Mouse (Mus musculus): ENCODE results near the gene Bcl11a. TPM values are rescaled to one million over a fixed set of nuclear protein-coding genes. Genes with fewer than 3 reads are reported as not detected.
"Not testable (repeated sequence)": the region's sequence is repeated elsewhere in the genome, so short reads cannot be mapped to it uniquely, and the experiment has no call there.

Bcl11a gene
- total RNA-seq, 2 experiments from 2014 or later: 94.7 to 104 TPM

- DNase-seq (ENCODE audit: low spot score in 2 of 2): no peak
- intact Hi-C loops (cut with DNase I): no loop called here
Observed at GRCm38 (mm10) chr11:24122899-24123298, 45.0 kb downstream of the Bcl11a start.

DNA sequence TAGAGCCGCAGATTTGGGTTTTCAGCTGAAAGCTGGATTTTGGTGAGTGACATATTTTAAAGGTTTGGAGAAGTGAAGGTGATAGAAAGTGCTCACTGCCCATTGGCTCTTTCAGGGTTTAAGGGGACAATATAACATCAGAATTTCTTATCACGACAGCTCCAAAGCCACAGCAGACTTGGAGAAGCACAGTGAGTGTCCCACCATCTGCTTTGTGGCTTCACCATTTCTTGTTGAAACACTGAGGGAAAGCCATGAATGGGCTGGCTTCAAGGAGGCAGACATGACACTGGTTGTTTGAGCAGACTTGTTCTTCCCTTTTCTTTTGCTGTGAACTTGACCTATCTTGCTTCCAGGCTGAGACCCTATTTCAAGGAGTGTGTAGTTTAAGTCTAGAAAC, 46.1 kb downstream of the Bcl11a start:
- no peak for DNase-seq (ENCODE audit: low spot score in 2 of 2)
- intact Hi-C loops (cut with DNase I): no loop called here

- intact Hi-C loops (cut with DNase I): no loop called here
- DNase-seq (ENCODE audit: low spot score in 2 of 2): peak in 1 of 2 experiments; percentile 87
Observed at GRCm38 (mm10) chr11:24125098-24125497, 47.2 kb downstream of the Bcl11a start.

DNA sequence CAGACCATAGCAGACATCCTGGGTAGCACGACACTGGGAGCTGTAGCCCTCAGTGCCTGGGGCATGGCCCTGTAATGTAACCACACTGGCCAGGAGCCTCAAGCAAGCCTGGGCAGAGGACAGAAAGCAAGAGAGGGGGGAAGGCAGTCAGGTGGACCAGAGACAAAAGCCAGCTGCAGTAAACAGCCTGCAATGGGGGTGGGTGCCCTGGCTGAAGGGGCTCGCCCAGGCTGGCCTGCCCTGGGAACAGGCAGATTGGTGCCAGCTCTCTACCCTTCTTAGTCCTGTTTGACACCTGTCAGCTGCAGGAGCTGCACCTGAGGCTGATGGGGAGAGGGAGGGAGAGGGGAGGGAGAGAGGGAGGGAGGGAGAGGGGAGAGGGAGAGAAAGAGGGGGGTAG, 50.1 kb downstream of the Bcl11a start:
- DNase-seq (ENCODE audit: low spot score in 2 of 2): no peak
- intact Hi-C loops (cut with DNase I): no loop called here

DNA sequence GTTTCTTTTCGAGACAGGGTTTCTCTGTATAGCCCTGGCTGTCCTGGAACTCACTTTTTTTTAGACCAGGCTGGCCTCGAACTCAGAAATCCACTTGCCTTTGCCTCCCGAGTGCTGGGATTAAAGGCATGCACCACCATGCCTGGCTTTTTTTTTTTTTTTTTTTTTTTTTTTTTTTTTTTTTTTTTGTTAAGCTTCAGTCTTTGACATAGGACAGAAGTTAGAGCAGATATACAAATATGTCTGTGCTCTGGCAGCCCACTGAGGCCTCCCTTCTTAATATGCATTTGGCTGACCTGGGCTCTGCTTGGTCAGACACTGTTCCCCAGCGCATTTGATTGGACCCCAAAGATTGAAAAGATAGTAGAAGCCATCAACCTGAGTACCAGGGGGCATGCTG, 51.0 kb downstream of the Bcl11a start:
- intact Hi-C loops (cut with DNase I); DNase-seq (ENCODE audit: low spot score in 2 of 2): not testable (repeated sequence)

DNA sequence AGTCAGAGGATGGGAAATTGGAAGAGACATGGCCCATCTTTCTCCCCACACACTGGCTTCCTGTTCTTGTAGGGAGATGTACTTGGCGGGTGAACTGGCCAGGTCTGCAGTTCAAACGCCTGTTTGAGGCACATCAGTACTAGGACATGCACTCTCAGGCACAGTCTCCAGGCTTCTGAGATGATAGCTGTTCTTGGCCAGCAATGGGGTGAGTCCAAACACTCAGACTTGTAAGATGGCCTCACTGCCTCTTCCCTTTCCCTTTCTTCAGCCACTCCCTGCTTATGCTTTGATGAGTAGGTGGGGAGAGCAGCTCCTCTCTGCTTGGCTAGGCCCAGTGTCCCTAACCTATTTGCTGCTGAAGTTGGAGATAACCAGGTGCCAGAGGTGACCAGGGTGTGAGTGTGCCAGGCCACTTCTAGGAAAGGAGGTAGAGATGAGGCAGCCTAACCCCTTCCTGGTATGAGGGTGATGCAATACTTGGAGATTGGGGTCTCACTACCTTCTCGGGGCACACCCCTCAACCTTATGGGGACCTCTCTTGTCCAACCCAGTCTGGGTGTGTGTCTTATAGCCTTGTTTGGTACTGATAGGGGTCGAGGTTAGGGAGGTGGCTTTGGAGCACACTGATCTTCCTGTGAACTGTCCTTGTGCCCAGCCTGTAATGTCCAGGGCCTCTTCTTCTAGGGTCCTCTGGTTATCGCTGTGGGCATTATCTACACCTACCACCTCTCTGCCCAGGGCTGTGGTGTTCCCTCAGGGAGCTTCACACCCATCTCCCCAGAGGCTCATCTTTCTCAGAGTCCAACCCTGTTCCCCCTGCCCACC, 51.7 kb downstream of the Bcl11a start:
- intact Hi-C loops (cut with DNase I): no loop called here
- DNase-seq (ENCODE audit: low spot score in 2 of 2): no peak

DNA sequence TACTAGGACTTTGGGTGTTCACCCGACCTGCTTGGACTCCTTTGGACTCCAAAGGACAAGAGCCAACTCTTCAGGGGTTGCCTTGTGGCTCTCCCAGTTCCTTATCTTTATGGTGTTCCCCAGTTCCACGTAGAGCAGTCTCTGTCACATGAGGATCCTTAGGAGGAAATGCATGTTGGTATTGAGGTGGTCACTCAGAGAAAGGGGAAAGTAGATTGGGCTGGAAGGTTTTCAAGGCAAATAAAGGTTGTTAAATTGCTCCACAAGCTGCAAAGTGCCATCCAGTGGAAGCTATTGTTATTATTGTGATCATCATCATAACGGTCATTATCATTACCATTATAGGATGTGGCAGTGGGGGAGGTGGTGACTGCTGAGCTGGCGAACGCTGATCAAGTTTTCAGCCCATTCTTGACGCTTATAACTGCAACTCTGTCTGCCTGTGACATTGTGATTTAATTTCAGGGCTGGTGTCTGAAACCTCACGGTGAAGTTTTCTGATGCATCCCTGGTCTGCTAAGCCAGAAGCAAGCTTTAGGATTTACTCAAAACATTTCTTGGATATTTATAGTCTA, 52.4 kb downstream of the Bcl11a start:
- intact Hi-C loops (cut with DNase I): no loop called here
- DNase-seq (ENCODE audit: low spot score in 2 of 2): no peak

DNA sequence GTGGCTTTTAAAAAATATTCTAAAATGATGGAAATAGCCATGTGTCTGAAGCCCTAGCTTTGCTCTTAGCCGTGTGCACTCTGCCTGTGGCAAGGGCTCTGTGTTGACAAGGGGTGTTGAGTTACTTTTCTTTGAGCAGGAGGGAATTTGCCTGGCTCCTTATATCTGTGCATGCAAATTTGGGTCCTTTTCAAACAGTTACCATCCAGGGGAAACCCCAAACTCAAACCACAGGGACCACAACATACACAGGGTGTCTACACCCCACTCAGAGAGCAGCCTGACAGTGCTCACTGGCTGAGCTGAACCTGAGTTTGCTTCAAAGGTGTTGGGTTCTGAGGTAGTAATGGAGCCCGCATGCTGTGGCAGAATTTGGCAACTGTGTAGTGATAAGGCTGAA, 54.0 kb downstream of the Bcl11a start:
- intact Hi-C loops (cut with DNase I): no loop called here
- no peak for DNase-seq (ENCODE audit: low spot score in 2 of 2)

GRCm38 (mm10) chr11:24132358-24132757, 54.5 kb downstream of the Bcl11a start:
- DNase-seq (ENCODE audit: low spot score in 2 of 2): no peak
- intact Hi-C loops (cut with DNase I): no loop called here

DNA sequence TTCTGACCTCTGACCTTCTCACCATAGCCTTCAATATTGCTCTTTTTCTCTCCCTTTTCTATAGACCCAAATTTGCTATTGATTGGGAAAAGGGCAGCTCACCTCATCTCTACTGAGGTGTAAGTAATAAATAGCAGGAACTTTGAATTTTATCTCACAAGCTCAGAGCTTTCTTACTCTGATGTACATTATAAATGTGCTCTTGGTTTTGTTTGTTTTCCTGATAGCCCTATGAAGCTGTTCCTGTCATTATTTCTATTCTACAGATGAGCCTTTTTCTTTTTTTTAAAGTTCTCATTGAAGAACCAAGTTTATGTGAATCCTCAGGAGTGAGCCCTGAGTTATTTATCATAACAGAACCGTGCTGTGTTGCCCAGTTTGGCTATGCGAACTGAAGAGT, 55.0 kb downstream of the Bcl11a start:
- intact Hi-C loops (cut with DNase I): no loop called here
- no peak for DNase-seq (ENCODE audit: low spot score in 2 of 2)

DNA sequence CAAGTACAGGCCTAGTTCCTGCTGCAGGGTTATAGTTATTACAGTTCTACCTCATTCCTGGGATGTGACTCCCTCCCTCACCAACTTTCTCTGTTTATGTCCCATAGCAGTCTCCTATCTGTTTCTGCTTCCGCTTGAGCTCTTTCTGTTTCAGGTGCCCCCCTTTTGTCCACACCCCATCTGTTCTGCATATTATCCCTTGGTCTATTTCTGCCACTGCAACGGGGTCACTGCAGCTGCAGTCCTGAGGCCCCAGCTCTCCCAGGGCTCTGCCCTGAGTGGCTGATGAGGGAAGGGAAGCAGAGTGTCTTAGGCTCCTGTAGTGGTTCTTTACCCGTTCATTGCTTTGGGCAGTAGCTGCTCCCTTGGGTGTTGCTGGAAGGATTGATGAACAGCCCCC, 55.6 kb downstream of the Bcl11a start:
- intact Hi-C loops (cut with DNase I): no loop called here
- no peak for DNase-seq (ENCODE audit: low spot score in 2 of 2)

- no peak for DNase-seq (ENCODE audit: low spot score in 2 of 2)
- intact Hi-C loops (cut with DNase I): no loop called here
Observed at GRCm38 (mm10) chr11:24133928-24134327, 56.1 kb downstream of the Bcl11a start.

DNA sequence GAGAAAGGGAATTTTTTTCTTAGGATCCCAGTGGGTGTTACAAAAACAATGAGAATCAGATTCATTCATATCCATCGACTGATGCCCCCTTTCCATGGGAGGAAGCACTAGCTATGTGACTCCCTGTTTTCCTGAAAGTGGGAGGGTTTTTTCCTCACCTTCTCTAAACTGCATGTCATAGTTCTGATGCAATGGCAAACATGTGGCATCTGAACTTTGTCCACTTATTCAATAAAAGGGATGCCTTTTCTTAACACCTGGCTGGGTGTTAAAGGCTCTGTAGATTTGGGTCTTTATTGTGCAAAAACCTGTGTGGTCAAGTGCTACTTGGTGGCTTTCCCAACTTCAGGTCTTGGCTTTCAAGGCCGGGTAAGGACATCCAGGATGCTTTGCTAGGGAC, 57.4 kb downstream of the Bcl11a start:
- no peak for DNase-seq (ENCODE audit: low spot score in 2 of 2)
- intact Hi-C loops (cut with DNase I): no loop called here

GRCm38 (mm10) chr11:24136084-24136785, 58.4 kb downstream of the Bcl11a start:
- DNase-seq (ENCODE audit: low spot score in 2 of 2): no peak
- intact Hi-C loops (cut with DNase I): no loop called here

GRCm38 (mm10) chr11:24137891-24138290, 60.0 kb downstream of the Bcl11a start:
- DNase-seq (ENCODE audit: low spot score in 2 of 2): no peak
- intact Hi-C loops (cut with DNase I): no loop called here

DNA sequence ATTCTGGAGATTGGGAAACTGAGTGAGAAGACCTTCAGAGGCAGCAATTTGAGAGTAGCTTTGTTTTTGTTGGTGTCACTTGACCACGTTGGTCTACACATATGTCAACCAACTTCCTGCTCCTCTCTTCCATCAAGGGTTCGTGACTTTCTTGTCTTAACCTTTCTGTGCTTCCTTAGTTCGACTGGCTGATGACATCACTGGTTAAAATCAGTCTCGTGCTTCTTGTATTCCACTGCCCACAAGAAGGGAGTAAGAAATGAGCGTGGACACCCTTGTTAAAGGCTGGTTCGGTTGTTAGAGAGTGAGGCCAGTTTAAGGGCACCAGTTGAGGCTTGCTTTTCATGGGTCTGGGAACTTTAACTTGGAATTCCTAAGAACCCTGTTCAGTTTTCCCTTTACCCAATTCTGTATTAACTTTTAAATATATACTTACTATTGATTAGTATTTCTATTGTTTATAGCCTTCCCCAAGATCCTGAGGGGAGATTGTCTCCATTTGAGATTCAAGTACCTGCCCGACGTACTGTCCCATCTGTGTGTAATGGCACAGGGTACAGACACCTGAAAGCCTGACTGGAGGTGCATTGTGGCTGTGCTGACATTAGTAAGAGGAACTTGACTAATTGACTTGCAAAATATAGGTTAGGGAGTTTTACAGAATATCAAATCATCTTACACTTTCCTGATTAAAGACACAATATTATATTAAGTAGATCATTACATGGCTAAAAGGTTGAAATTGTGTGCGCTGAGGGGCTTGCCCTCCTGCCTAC, 60.9 kb downstream of the Bcl11a start:
- no peak for DNase-seq (ENCODE audit: low spot score in 2 of 2)
- intact Hi-C loops (cut with DNase I): no loop called here

- DNase-seq (ENCODE audit: low spot score in 2 of 2): no peak
- intact Hi-C loops (cut with DNase I): no loop called here
Observed at GRCm38 (mm10) chr11:24139432-24139831, 61.6 kb downstream of the Bcl11a start.

- intact Hi-C loops (cut with DNase I): loop anchor here (5.0 kb wide), 2 partner anchors 33 to 58 kb away; no protein-coding TSS in a partner anchor
Observed at GRCm38 (mm10) chr11:24139952-24140351, 62.1 kb downstream of the Bcl11a start.

DNA sequence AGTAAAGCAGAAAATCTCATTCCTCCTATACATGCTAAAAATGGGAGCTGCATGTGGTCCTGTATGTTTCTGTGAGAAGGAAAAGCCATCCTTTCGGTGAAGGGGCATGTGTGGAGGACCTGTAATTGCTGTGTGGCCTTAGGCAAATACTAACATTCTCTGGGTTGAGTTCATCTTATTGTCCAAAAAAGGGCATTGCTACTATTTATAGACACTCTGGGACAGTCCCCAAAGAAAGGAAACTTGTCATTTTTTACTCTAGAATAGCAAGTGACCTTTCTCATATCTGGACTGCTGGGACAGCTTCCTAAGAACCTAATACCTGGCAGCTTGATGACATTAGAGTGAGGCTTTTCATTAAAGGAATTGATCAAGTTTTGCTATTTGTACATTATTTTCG, 63.1 kb downstream of the Bcl11a start:
- DNase-seq (ENCODE audit: low spot score in 2 of 2): no peak
- intact Hi-C loops (cut with DNase I): loop anchor here (5.0 kb wide), 2 partner anchors 34 to 59 kb away; no protein-coding TSS in a partner anchor

More at GRCm38 (mm10) chr11:24139952-24140351, 62.1 kb downstream of the Bcl11a start:
- no peak for DNase-seq (ENCODE audit: low spot score in 2 of 2)
